Mouse (Mus musculus) yolk sac, embryonic 10.5 days (tissue): ENCODE results near the gene Nfic.

Experiments used
- DNase-seq: peaks from one replicate; pipeline ENCODE4 v3.0.0-alpha.2; 2017; ENCODE audit warnings: low spot score

The Nfic gene

DNA sequence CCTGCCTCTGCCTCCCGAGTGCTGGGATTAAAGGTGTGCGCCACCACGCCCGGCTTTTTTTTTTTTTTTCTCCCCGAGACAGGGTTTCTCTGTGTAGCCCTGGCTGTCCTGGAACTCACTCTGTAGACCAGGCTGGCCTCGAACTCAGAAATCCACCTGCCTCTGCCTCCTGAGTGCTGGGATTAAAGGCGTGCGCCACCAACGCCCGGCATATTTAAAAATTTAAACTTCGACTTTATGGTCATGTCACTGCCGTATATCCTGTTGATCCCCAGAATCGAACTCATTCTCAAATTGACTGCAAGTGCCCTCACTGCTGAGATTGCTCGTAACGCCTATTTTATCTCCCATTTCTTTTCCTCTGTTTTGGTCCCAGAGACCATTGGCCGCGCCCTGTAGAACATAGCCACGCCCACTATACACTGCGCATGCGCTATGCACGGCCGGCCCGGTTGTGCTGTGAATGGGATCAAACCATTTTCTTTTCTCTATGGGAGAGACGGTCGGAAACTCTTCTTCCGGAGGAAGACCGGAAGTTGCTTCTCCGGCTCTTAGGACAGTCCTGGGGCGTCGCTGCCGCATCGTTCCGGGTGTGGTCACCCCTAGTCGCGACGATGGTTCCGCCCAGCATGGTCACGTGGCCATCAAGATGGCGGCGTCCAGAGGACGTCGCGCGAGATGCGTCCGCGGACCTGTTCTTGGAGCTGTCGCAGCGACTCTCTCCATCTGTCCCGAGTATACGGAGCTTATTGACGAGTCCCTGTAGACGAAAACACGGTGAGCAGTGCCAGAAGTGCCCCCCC lies 71.4 kb downstream of the Nfic start, which contains the start of the genes Dohh and Gm48551:
Dohh (plus strand) TSS at position 627 of the 803 bp plus-strand sequence.
Gm48551 (plus strand) TSS at position 665 of the 803 bp plus-strand sequence.
- peak; percentile 97 for DNase-seq

DNA sequence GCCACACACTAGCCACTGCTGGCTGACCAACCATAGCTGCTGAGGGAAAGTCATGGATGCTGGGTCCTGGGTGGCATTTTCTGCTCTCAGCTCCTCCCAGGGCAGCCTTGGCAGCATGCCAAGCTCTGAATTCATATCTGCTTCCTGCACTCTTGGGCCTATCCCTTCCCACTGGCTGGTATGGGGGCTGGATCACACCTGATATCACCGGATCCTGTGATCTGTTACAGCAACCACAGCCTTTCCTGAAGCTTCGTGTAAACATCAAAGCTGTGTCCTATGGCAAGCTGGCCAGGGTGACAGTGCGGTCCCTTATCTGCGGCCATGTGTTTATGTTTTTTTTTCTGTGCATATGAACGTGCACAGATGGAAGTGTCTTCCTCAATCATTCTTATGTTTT lies 73.4 kb downstream of the Nfic start:
- no peak for DNase-seq

DNA sequence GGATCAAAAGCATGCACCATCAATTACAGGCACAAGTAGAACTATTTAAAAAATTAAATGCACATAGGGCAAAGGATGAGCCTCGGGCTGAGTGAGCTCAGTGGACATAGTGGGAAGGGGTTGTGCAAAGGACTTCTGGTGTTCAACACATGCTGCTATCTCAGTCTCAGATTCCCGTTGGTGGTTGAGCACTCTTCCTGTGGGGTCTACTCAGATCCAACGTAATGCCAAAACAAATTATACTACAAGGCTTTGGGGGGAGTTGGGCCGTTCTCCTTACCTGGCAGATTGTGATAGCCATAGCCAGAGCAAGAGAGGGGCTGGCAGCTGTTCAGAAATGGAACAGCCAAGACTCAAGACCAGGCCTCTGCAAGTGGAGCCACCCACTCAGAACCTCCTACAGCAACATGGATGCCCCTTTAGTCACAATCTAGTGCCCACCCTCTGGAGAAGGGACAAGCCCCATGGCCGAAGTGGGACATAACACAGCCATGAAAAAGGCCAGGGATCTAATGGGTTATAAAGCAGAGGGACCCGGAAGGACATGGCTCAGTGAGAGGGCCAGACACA lies 75.5 kb downstream of the Nfic start:
- DNase-seq: no peak

DNA sequence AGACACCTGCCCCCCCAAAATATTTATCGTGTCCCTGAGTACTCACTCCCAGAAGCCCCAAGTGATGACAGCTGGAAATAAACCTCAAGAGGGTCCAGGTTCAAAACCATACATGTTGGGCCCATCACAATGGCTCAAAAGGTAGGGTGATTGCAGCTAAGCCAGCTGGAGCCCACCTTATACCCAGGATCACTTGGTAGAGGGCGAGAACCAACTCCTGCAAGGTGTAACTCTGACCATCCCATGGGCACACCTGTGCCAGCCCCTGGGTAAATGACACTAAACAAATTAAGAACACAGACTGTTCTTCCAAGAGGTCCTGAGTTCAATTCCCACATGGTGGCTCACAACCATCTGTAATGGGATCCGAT lies 76.3 kb downstream of the Nfic start:
- DNase-seq: no peak

DNA sequence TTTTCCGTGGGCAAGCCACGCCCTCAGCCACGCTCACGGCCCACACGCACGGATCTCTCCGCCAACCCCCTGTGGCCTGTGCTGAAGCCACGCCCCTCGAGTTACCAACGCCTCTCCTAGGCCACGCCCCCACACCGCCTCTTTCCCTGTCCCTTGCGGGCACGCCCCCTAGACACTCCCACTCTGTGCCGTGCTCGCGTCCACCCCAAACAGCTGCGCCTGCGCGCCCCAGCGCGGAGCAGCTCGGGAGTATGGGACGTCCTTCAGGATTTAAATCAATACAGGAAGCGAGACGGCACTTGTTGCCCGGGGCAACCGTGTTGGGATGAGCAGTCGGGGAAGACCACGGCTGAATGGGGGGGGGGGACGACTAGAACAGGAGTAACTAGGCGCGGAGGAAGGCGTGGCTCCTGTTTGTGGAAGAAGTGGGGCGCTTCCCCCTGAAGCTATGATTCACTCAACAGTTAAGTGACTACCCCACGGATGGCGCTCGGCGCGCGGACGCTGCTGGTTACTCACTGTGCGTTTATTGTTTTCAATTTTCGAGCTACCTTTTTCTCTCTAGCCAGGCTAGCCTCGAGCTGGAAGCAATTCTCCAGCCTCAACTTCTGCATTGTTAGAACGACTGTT lies 76.8 kb downstream of the Nfic start:
- DNase-seq: peak; percentile 100

DNA sequence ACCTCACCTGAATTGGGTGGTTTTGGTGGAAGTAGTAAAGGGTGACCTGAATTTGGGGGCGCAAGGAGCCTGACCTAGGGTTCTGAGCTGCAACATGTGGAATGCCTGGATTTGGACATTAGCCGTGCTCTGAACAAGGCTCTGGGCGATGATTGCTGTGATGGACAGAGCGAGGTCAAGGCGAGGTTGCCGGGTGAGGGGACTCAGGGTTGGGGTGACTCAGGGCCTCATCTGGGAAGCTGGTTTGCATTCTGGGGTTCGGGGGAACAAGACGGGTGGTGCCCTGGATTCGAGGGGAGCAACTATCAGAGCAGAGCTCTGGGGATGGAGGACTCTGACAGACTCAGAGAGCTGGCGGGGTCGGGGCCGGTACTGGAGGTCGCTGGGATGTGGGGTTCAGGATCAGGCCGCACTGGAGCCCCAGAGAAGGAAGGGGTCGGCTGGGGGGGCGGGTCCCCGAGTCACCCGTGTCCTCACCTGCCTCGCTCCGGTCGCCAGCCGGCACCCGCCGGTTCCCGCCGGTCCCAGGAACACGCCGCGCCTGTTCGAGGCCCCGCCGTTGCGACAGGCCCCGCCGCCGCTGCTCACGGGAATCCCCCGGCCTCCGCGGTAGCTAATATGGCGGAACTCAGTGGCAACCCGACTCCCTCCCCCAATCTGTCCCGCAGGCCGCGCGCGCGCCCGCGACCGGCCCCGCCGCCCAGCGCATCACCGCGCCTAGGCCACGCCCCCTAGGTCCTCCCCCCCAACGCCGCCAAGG lies 77.5 kb downstream of the Nfic start, which contains the start of gene Fzr1:
Fzr1 (minus strand) TSS at position 724 of the 760 bp plus-strand sequence.
- DNase-seq: no peak

DNA sequence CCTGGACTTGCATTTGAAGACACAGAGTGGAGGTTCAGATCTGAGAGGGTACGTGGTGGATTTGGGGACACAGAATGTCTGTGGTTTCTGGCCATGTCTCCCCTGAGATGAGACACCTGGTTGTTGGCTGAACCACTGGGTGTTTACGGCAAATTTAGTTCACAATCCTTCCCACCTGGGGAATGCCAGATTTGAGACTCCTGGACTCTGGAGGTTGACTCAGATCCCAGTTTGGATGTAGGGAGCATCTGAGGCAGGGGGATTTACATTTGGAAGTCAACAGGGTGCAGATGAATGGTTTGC lies 78.1 kb downstream of the Nfic start:
- no peak for DNase-seq

DNA sequence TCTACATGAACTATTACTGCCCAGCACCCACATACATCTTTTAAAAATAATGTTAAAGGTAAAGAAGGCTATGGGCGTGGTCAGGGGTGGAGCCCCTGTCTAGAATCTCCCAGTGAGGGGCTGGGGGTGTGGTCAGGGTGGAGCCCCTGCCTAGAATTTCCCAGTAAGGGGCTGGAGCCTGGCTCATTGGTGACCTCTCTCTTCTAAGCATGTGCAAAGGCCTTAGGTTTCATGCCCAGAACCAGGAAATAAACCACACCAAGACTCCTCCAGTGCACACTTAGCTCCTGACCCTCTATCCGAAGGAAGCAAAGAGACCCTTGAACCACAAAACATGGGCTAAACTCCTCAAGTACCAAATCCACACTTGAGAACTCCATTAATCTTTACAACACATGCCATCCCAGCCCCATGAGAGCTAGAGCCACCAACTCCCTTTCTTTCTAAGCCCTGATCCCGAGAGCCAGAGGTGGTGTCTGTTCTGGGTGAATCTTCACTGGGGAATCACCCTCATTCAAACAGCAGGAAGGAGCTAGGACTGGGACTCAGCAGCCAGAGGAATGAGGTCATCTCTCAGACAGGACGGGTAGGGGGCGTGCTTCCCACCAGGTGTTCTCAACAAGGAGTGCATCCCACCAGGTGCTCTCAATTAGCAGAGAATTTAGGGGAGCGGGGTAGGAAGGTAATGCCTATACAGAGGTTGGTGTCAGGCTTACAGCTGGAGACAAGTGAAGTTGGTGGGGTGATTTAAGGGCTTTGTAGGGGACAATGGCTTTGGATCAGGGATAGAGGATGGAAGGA lies 78.7 kb downstream of the Nfic start:
- no peak for DNase-seq

DNA sequence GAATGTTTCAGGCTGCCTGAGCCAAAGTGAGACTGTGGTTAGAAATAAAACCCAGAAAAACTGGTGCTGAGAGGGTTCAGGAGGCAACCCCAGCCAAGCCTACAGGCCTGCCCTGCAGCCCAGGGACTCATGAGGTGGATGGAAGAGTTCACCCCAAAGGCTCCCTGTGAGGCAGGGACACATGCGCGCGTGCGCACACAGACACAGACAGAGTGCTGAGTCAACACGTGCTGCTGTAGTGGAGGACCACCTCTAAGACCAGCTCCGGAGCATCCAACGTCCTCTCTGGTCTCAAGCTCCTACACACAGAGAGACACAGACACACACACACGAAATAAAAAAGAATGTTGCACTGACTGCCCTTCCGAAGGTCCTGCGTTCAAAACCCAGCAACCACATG lies 80.1 kb downstream of the Nfic start:
- DNase-seq: no peak

DNA sequence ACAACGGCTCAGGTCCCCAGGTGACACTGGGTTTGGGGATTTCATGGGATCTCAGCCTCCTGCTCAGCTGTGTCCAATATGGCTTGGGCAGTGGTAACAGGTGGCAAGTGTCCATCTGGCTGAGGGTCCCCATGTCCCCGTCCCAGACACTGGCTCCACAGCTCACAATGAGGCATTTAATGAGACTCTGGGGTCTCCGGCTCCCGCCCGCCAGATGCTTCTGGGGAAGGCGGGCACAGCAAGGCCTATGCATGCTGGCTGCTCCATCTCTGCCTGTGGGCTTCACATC lies 88.3 kb downstream of the Nfic start:
- DNase-seq: no peak

DNA sequence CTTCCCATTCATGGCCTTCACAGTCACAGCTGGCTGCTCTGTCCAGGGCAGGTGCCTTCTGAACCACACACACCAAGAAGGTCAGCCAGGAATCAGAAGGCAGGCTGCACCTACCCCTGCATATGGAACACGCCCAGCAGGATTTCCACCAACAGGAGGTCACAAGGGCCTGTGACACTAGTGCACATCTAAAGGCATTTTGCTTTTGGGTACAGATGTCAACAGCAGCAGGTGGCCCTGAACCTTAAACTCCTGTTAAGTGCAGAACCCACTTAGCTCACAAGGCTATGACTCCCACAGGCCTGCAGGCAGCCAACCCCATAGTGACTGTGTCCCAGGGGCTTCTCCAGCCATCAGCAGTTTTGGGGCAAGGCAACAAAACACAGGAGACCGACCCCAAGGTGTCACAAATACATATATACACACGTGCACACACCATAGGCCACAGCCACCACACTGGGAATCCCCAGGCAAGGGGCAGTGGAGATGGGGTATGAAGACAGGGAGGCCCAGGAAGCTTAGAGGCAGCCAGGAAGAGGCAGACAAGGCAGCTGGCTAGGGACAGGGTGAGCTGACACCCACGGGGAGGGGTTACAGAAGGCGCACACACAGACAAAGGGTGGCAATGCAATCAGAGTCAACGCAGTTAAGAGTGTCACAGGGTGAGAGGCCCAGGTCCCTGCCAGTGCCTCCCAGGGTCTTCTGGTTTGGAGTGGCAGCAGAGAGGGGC lies 88.8 kb downstream of the Nfic start:
- DNase-seq: peak; percentile 78

DNA sequence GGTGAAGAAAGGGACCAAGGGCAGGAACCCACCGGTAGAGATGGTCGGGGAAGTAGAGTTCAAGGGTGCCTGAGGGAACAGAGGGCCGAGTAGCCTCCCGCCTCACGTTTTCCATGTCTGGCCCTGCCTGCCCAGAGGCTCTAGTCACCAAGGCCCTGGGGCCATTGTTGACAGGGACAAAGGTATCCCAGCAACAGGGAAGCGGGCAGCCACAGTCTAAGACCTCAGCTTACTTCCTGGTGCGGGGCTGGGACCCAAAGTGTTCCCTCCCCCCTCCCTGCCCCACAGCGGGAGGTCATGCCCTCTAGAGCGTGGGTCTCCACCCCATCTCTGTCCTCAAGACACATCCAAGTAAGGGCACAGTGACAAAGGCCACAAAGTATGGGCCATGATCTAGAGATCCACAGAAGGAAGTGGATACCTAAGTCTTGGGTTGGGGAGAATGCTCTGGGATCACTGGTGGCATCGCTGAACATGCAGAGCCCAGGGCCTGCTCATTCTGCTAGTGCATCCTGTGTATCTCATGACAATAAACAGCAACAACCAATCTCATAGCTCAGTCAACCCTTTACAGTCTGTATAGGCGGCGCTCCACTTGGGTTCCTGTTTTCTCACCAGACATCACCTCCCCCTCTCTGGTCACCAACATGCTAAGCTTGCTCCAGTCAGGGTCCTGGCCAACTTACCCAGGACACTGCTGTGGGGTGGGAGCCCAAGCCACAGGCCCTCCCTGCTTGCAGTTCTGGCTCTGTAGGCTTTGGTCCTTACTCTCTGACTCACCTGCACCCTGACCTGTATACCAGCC lies 89.6 kb downstream of the Nfic start, which contains the start of gene 4930404N11Rik:
4930404N11Rik (minus strand) TSS at position 145 of the 805 bp plus-strand sequence.
- DNase-seq: peak; percentile 81

DNA sequence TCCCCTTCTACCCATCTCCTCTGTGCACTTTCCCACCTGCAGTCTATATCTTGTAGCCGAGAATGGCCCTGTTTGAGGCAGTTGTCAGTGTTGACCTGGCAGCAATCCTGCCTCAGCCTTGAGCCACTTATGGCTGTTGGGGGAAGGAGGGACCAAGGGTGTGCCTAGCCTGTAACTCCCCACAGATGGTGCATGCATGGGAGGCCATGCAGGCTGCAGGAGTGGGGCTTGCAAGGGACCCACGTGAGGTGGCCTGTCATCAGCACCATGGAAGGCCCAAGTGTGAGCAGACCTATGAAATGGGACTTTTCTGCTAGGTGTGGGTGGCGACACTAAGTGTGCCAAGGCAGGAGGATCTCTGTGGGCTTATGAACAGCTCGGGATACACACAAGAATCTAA lies 90.4 kb downstream of the Nfic start:
- DNase-seq: no peak

DNA sequence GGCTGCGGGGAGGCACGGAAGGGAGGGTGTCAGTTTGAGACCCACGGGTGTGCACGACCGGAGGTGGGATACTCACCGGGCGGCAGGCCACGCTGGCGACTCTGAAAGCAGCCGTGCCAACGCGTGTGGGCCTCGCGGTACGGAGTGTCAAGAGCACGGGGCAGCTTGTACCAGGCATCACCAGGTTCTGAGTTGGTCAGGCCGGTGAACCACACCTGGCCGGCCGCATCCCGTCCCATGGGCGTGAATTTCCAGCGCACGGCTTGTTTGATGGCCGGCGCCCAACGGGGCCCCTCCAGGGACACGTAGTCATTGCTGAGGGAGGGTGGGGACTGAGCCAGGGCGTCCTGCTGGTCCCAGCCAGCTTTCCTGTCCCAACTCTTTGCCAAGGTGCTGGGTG lies 90.8 kb downstream of the Nfic start:
- no peak for DNase-seq

DNA sequence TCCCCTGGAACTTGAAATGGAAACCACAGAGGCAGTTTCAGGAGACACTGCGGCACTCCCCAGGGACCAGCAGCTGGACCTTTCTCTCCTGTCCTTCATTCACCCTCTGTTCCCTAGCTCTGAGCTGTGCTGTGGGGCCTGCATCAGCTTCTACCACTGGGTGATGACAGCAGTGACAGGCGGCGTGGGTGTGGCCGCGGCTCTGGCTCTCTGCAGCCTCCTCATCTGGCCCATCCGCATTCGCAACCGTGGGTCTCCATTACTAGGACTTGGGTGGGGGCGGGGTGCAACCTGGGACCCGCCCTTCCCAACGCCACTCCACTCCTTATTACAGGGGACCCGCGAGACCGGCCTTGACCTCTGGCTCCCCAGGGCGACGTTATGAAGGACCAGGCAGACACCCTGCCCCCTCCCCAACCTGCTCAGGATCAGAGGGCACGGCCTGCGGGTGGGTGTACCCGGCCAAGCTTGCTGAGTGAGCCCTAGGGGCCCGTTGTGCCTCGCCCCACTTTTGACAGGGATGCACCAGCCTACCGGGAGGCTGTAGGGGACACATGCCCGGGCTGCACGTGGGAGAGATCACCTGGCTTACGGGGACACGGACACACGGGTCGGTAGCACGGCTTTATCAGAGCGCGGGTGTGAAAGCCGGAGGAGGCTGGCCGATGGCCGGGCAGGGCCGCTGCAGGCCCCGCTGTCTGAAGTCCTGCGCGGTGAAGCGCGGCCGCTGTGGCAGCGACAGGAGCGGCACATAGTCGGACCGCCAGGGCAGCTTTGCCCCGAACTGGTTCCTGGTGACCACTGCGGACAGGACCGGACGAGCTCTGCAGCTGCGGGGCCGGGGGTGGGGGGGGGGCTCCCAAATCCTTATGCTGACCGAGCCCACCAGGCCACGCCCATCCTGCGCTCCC lies 91.7 kb downstream of the Nfic start:
- DNase-seq: no peak

DNA sequence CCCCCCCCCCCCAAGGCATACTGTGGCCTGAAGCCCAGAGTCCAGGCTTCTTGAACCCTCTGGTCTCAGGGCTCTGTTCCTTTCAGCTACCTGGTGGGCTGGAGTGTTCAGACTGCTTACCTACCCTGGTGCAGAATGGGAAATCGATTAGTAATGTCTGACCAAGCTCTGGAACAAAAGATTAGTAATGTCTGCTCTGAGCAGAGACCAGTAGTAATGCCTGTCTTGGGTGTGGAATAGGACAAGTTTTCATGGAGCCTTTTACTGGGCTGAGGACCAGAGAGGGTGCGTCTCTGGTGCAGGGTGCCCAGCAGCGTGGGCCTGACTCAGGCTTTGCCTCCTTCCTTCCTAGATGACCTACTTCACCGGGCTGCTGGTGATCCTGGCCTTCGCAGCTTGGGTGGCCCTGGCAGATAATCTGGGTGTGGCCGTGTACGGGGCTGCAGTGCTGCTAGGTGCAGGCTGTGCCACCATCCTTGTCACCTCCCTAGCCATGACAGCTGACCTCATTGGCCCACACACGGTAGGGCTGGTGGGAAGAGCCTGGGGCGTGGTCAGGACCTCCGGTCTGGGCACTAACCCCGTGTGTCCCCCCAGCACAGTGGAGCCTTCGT lies 93.0 kb downstream of the Nfic start:
- DNase-seq: no peak

DNA sequence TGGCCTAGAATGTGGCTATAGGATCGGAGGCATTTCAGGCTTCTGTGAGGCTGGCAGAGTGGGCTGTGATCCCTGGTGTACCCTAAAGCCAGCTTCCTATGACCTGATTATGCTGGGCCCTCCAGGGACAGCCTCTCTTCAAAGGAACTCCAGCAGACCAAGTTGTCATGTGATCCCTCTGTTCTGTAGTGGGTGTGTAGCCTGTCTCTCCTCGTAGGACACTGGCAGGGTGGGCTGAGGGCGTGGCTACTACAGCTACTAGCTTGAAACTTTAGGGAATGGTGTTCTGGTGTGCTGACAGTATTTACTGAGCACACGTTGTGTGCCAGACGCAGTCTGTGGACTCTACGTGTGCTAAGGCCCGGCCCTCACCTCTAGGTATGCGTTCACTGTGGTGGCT lies 94.7 kb downstream of the Nfic start:
- DNase-seq: no peak

DNA sequence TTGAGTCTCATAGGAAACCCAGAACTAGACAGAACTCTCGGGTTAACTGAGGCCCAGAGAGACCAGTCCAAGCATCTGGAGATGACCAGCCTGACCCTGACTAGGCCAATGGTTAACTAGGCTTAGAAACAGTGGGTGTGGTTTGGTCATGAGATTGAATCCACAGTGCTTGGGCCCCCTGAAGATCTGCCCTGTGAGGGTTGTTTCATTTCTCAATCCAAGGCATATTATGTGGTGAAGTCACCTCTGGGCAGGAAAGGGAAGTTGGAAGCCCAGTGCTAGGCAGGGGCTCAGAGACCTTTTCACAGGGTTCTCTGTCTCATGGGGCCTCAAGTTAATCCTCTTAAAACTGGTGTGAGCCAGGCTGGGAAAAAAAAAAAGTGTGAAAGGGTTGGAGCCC lies 96.6 kb downstream of the Nfic start:
- peak; percentile 82 for DNase-seq

DNA sequence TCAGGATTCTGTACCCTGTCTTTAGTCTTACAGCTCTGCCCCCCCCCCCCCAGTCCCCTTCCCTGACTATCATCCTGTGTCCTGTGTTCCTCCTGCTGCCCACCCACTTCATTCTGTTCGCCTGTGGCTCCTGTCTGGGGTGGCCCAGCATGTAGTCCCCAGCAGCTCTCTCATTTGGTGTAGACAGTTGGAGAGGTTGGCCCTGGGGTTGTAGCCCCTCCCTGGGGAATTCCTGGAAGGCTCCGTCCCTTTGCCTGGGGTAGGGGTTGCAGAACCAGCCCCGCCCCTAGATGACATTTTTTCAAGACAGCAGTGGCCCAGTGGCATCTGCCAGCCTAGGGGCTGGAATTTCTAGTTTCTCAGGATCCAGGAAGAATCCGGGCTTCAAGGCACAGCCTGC lies 97.2 kb downstream of the Nfic start:
- peak; percentile 86 for DNase-seq
